Mouse (Mus musculus) c-Kit-positive CD71-positive TER-119-negative erythroid progenitor cells, embryonic 14.5 days (primary cell): ENCODE data around the gene Idi1.
"Not testable (repeated sequence)": the region's sequence is repeated elsewhere in the genome, so short reads cannot be mapped to it uniquely, and the experiment has no call there.

Source experiments
- DNase-seq: peaks from one replicate; pipeline ENCODE4 v3.0.0-alpha.2; 2013; ENCODE audit warnings: low read depth

The Idi1 gene

GRCm38 (mm10) chr13:8885445-8886184 lies at the start of gene Idi1:
Idi1 (plus strand) TSS chr13:8885501.
- DNase-seq: peak; percentile 94

GRCm38 (mm10) chr13:8838394-8838793 lies 46.9 kb upstream of the Idi1 start:
- DNase-seq: no peak

GRCm38 (mm10) chr13:8839111-8839510 lies 46.2 kb upstream of the Idi1 start:
- DNase-seq: no peak

- DNase-seq: no peak
These were observed 45.4 kb upstream of the Idi1 start for GRCm38 (mm10) chr13:8839937-8840336.

GRCm38 (mm10) chr13:8840941-8841340 lies 44.4 kb upstream of the Idi1 start:
- DNase-seq: no peak

GRCm38 (mm10) chr13:8841846-8842245 lies 43.5 kb upstream of the Idi1 start:
- DNase-seq: not testable (repeated sequence)

GRCm38 (mm10) chr13:8842273-8842672 lies 43.0 kb upstream of the Idi1 start:
- DNase-seq: no peak

GRCm38 (mm10) chr13:8847702-8848101 lies 37.6 kb upstream of the Idi1 start:
- DNase-seq: peak; percentile 19

- peak; percentile 63 for DNase-seq
These were observed 36.0 kb upstream of the Idi1 start for GRCm38 (mm10) chr13:8849311-8849710.

GRCm38 (mm10) chr13:8853424-8853823 lies 31.9 kb upstream of the Idi1 start:
- no peak for DNase-seq

GRCm38 (mm10) chr13:8854769-8855168 lies 30.5 kb upstream of the Idi1 start:
- no peak for DNase-seq

- DNase-seq: no peak
These were observed 26.8 kb upstream of the Idi1 start for GRCm38 (mm10) chr13:8858453-8858852.

GRCm38 (mm10) chr13:8860861-8861260 lies 24.4 kb upstream of the Idi1 start:
- DNase-seq: no peak

- DNase-seq: no peak
These were observed 20.3 kb upstream of the Idi1 start for GRCm38 (mm10) chr13:8864990-8865389.

- DNase-seq: no peak
These were observed 18.7 kb upstream of the Idi1 start for GRCm38 (mm10) chr13:8866612-8867011.

- DNase-seq: no peak
These were observed 15.6 kb upstream of the Idi1 start for GRCm38 (mm10) chr13:8869578-8870157.

- no peak for DNase-seq
These were observed 15.2 kb upstream of the Idi1 start for GRCm38 (mm10) chr13:8870160-8870509.

GRCm38 (mm10) chr13:8870510-8871313 lies 14.6 kb upstream of the Idi1 start:
- DNase-seq: peak; percentile 84

GRCm38 (mm10) chr13:8871314-8871962 lies 13.9 kb upstream of the Idi1 start, which contains the start of gene Wdr37:
Wdr37 (minus strand) TSS chr13:8871909.
- DNase-seq: peak; percentile 50

- DNase-seq: no peak
These were observed 11.5 kb upstream of the Idi1 start for GRCm38 (mm10) chr13:8873776-8874175.

GRCm38 (mm10) chr13:8881611-8882010 lies 3.7 kb upstream of the Idi1 start:
- DNase-seq: no peak

- not testable (repeated sequence) for DNase-seq
These were observed 1.4 kb upstream of the Idi1 start for GRCm38 (mm10) chr13:8883870-8884269.
